Mouse (Mus musculus) gastrocnemius, adult 2 months (tissue): ENCODE data around the gene Zeb2. TPM values are rescaled to one million over a fixed set of nuclear protein-coding genes. Genes with fewer than 3 reads are reported as not detected.
A peak's percentile ranks its signal among the peaks of the same experiment; 100 is the strongest.

Experiments used
- DNase-seq: peaks from one replicate; pipeline ENCODE4 v3.0.0; 2022
- H3K27ac ChIP-seq: fragments of 200-600 bp; 2 replicates; pipeline ENCODE4 v1.8.1; 2022; ENCODE audit warnings: mild to moderate bottlenecking
- H3K4me3 ChIP-seq: fragments of 200-600 bp; 2 replicates; pipeline ENCODE4 v1.8.1; 2022; ENCODE audit warnings: mild to moderate bottlenecking, moderate library complexity
- CTCF ChIP-seq: fragments of 200-600 bp; IDR thresholded peaks from 2 replicates; pipeline ENCODE4 v1.8.1; 2022; ENCODE audit warnings: antibody characterized with exemption, mild to moderate bottlenecking, moderate library complexity
- intact Hi-C: fragments of 180-260 bp; cut with DNase I; formaldehyde crosslinking; loops from one replicate; pipeline ENCODE4 v1.15.1; 2025
- total RNA-seq, 2 experiments: library from RNA; stranded (reverse); gene quantifications; 2 replicates each; pipeline ENCODE4 v1.2.3; 2021

Gene Zeb2
- total RNA-seq, 2 experiments from 2014 or later = 31.3 to 41.6 TPM

- H3K27ac ChIP-seq = peak overlapping the region; percentile 25
- no peak for TF ChIP-seq CTCF
- intact Hi-C loops = no loop called here
- H3K4me3 ChIP-seq = peak overlapping the region; percentile 18; the same call in 1 of the 2 replicates
- no peak for DNase-seq
These were observed 28.6 kb downstream of the Zeb2 start for GRCm38 (mm10) chr2:45088435-45089250.

- no peak overlapping the region for H3K4me3 ChIP-seq
- intact Hi-C loops = no loop called here
These were observed 30.0 kb downstream of the Zeb2 start for GRCm38 (mm10) chr2:45087208-45087607.

GRCm38 (mm10) chr2:45085653-45086052 is 31.5 kb downstream of the Zeb2 start:
- Histone ChIP-seq H3K27ac (peak overlapping the region; percentile 48), H3K4me3 (no peak overlapping the region)
- DNase-seq = no peak
- intact Hi-C loops = no loop called here
- no peak for TF ChIP-seq CTCF

More at GRCm38 (mm10) chr2:45087208-45087607, 30.0 kb downstream of the Zeb2 start:
- DNase-seq = no peak
- H3K27ac ChIP-seq = peak overlapping the region; percentile 29
- TF ChIP-seq CTCF = no peak

GRCm38 (mm10) chr2:45083042-45083441 is 34.2 kb downstream of the Zeb2 start:
- intact Hi-C loops = no loop called here
- H3K4me3 ChIP-seq = no peak overlapping the region
- no peak for TF ChIP-seq CTCF
- no peak overlapping the region for H3K27ac ChIP-seq
- DNase-seq = no peak

- intact Hi-C loops = no loop called here
- DNase-seq = no peak
- TF ChIP-seq CTCF = no peak
- Histone ChIP-seq H3K4me3 (no peak overlapping the region), H3K27ac (no peak overlapping the region)
These were observed 35.6 kb downstream of the Zeb2 start for GRCm38 (mm10) chr2:45081559-45081958.

- Histone ChIP-seq H3K4me3 (no peak overlapping the region), H3K27ac (no peak overlapping the region; the same call in 1 of the 2 replicates)
- no peak for TF ChIP-seq CTCF
- intact Hi-C loops = no loop called here
- DNase-seq = no peak
These were observed 39.2 kb downstream of the Zeb2 start for GRCm38 (mm10) chr2:45077938-45078487.

- TF ChIP-seq CTCF = no peak
- H3K27ac ChIP-seq = no peak overlapping the region
- intact Hi-C loops = no loop called here
- DNase-seq = no peak
- no peak overlapping the region for H3K4me3 ChIP-seq
These were observed 39.8 kb downstream of the Zeb2 start for GRCm38 (mm10) chr2:45077383-45077782.

- Histone ChIP-seq H3K4me3 (no peak overlapping the region), H3K27ac (no peak overlapping the region)
- intact Hi-C loops = no loop called here
- TF ChIP-seq CTCF = no peak
- no peak for DNase-seq
These were observed 44.2 kb downstream of the Zeb2 start for GRCm38 (mm10) chr2:45073025-45073424.

- no peak overlapping the region for H3K4me3 ChIP-seq
- H3K27ac ChIP-seq = no peak overlapping the region
- no peak for DNase-seq
- no peak for TF ChIP-seq CTCF
- intact Hi-C loops = no loop called here
These were observed 45.9 kb downstream of the Zeb2 start for GRCm38 (mm10) chr2:45071296-45071695.

- no peak for DNase-seq
- no peak for TF ChIP-seq CTCF
- intact Hi-C loops = no loop called here
- no peak overlapping the region for H3K27ac ChIP-seq
- no peak overlapping the region for H3K4me3 ChIP-seq
These were observed 46.5 kb downstream of the Zeb2 start for GRCm38 (mm10) chr2:45070612-45071276.

GRCm38 (mm10) chr2:45068792-45069550 is 48.2 kb downstream of the Zeb2 start:
- H3K4me3 ChIP-seq = no peak overlapping the region

GRCm38 (mm10) chr2:45067116-45067515 is 50.1 kb downstream of the Zeb2 start:
- no peak for DNase-seq
- no peak for TF ChIP-seq CTCF
- H3K27ac ChIP-seq = peak overlapping the region; percentile 53
- intact Hi-C loops = no loop called here
- no peak overlapping the region for H3K4me3 ChIP-seq

More at GRCm38 (mm10) chr2:45068792-45069550, 48.2 kb downstream of the Zeb2 start:
- intact Hi-C loops = no loop called here
- no peak overlapping the region for H3K27ac ChIP-seq
- TF ChIP-seq CTCF = no peak
- DNase-seq = no peak
